Mouse (Mus musculus) olfactory bulb, adult 2 months (tissue): ENCODE results near the gene Map3k11.

ENCODE experiments used
- CTCF ChIP-seq: fragments of 200-500 bp; IDR thresholded peaks from 2 replicates; pipeline ENCODE4 v1.5.1; 2012; ENCODE audit warnings: low read depth, mild to moderate bottlenecking, low read length, moderate library complexity; ENCODE audit not compliant: insufficient read depth
- POLR2A ChIP-seq: fragments of 200-500 bp; IDR thresholded peaks from 2 replicates; pipeline ENCODE4 v1.6.1; 2012; ENCODE audit warnings: mild to moderate bottlenecking, low read depth, low read length, moderate library complexity; ENCODE audit not compliant: insufficient read depth

GRCm38 (mm10) chr19:5641021-5641420, 47.5 kb upstream of the Map3k11 start:
- TF ChIP-seq CTCF (no peak), POLR2A (no peak)
